Mouse (Mus musculus) G1E (cell line): ENCODE measurements around the gene Cldn4. TPM values are rescaled to one million over a fixed set of nuclear protein-coding genes. Genes with fewer than 3 reads are reported as not detected.
"Not testable (repeated sequence)": the region's sequence is repeated elsewhere in the genome, so short reads cannot be mapped to it uniquely, and the experiment has no call there.

Experiments
- ATAC-seq: 2 replicates; pipeline ENCODE4 v1.8.0; 2016; ENCODE audit warnings: mild to moderate bottlenecking; ENCODE audit not compliant: insufficient number of reproducible peaks, poor library complexity, low FRiP score, severe bottlenecking; ENCODE audit errors: extremely low read depth
- DNase-seq: peaks from one replicate; pipeline ENCODE4 v3.0.0; 2012; ENCODE audit warnings: low spot score
- H3K27me3 ChIP-seq: 2 replicates; pipeline ENCODE4 v1.6.1; 2012; ENCODE audit warnings: mild to moderate bottlenecking, low read length, inconsistent platforms; ENCODE audit not compliant: insufficient read depth
- H3K36me3 ChIP-seq: replicated peaks from 2 replicates; pipeline ENCODE3; 2012; ENCODE audit warnings: mild to moderate bottlenecking, inconsistent platforms
- H3K4me1 ChIP-seq: 2 replicates; pipeline ENCODE4 v1.6.1; 2012; ENCODE audit warnings: low read depth, low read length, inconsistent platforms, mixed read lengths; ENCODE audit not compliant: insufficient read depth
- H3K4me3 ChIP-seq: 2 replicates; pipeline ENCODE4 v1.5.1; 2012; ENCODE audit warnings: low read depth, mild to moderate bottlenecking, inconsistent platforms, low read length, moderate library complexity, mixed read lengths
- H3K9me3 ChIP-seq: replicated peaks from 2 replicates; pipeline ENCODE4 v1.6.1; 2012; ENCODE audit warnings: inconsistent platforms
- CTCF ChIP-seq: IDR thresholded peaks from 2 replicates; pipeline ENCODE4 v1.5.1; 2012; ENCODE audit warnings: low read depth, low read length, inconsistent platforms, mixed read lengths
- GATA1 ChIP-seq: IDR thresholded peaks from 2 replicates; pipeline ENCODE4 v1.6.1; 2012; ENCODE audit warnings: borderline replicate concordance, low read length, inconsistent platforms, mixed read lengths
- GATA2 ChIP-seq: IDR thresholded peaks from 2 replicates; pipeline ENCODE4 v1.6.1; 2012; ENCODE audit warnings: low read depth, low read length, inconsistent platforms, borderline replicate concordance
- POLR2AphosphoS5 ChIP-seq: IDR thresholded peaks from 2 replicates; pipeline ENCODE4 v1.6.1; 2012; ENCODE audit warnings: low read depth, low read length, inconsistent platforms; ENCODE audit not compliant: insufficient replicate concordance
- TAL1 ChIP-seq: conservative IDR thresholded peaks from 2 replicates; pipeline ENCODE4 v1.6.1; 2012; ENCODE audit warnings: low read depth, low read length, inconsistent platforms, mixed read lengths
- polyA plus RNA-seq: library from polyadenylated mRNA; stranded (reverse); fragments of >175 nt; gene quantifications from 2 replicates; pipeline ENCODE4 v1.2.3, GENCODE M21; 2012
- total RNA-seq, 2 experiments: library from RNA; stranded (forward) in 1 of 2; stranded (reverse) in 1 of 2; fragments of 200-1000 nt in 1 of 2; fragments of >200 nt in 1 of 2; fragmentation: Nextera tagmentation in 1 of 2; gene quantifications; 2 replicates each; pipeline ENCODE4 v1.2.3; 2014 to 2017

Gene Cldn4
- total and polyA plus RNA-seq, 3 experiments: 0.22 TPM; not detected in 2

DNA sequence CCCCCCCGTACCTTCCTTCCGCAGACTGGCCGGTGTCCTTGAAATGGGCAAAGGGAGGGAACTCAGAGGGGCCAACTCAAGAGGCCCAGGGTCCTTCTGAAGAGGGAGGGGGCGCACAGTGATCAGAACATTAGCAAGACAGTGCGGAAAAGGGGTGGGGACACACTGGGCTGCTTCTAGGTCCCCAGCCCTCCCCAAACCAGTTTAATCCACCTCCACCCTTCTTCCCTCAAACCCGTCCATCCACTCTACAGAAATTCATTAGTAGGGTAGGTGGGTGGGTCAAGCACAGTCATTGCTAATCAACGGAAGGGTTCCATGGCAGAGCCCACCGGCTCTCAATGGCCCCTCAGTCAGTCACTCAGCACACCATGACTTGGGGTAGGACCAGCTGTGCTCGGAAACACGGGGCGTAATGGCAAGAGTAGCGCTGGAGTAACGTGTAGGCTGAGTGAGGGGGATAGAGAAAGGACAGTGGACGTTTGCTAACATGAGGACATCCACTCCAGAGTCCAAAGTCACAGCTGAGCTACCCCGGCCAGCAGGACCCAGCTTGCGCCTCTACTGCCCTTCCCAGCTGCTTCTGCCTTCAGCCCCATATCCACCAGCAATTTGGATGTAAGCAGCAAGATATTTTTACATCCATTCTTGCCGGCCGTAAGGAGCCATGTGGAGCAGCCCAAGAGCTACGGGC is 1.3 kb downstream of the Cldn4 start:
- peaks cover 15% of the 10 kb centered on the region for H3K4me1 ChIP-seq
- DNase-seq (no peak), ATAC-seq (no peak)

DNA sequence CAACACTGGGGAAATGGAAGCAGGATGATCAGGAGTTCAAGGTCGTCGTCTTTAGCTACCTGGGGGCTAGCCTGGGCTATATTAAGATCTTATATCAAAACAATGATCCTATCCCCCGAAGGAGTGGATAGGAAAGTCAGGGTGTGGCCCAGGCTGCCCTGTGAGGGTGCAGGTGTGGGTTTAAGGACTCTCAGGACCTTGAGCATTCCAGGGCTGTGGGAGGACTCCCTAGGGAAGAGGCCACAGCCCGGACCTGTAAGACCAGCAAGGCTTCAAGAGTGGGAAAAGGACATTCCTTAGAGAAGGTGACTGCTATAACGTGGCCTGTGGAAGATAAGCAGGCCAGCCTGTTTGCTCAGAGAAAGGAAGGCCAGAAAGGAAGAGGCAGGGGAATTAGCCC is 2.6 kb downstream of the Cldn4 start:
- no peak for DNase-seq
- ATAC-seq: no peak
- Histone ChIP-seq H3K36me3 (no peaks in the 10 kb centered on the region), H3K27me3 (peaks cover 25% of the 10 kb centered on the region), H3K9me3 (no peaks in the 10 kb centered on the region), H3K4me3 (no peak overlapping the region), H3K4me1 (peaks cover 15% of the 10 kb centered on the region)
- TF ChIP-seq GATA2 (no peak), GATA1 (no peak), TAL1 (no peak), POLR2AphosphoS5 (no peak), CTCF (no peak)

More for the DNA sequence above, 1.3 kb downstream of the Cldn4 start:
- H3K4me3 ChIP-seq: no peak overlapping the region
- H3K36me3 ChIP-seq: no peaks in the 10 kb centered on the region
- TF ChIP-seq CTCF (0 out of 2 replicates have a peak, but pooled peaks have one; percentile 10), TAL1 (no peak), POLR2AphosphoS5 (no peak), GATA1 (no peak), GATA2 (no peak)
- H3K27me3 ChIP-seq: peaks cover 27% of the 10 kb centered on the region
- H3K9me3 ChIP-seq: no peaks in the 10 kb centered on the region

DNA sequence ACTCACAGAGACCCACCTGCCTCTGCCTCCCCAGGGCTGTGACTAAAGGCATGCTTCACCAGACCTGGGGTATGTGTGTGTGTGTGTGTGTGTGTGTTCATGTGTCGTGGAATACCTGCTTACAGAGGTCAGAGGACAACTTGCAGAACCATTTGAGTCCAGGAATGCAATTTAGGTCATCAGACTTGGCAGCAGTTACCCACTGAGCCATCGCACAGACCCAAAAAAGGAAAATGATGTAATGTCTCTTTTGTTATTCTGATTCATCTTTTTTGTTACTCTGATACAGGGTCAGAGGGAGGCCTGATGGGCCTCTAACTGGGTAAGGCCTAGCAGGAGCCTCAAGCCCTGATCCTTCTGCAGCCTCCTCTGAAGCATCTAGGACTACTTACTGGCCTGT is 4.0 kb downstream of the Cldn4 start:
- no peak overlapping the region for H3K4me3 ChIP-seq
- no peaks in the 10 kb centered on the region for H3K9me3 ChIP-seq
- ATAC-seq (no peak), DNase-seq (no peak)
- peaks cover 15% of the 10 kb centered on the region for H3K4me1 ChIP-seq
- no peak for TF ChIP-seq GATA2
- TF ChIP-seq POLR2AphosphoS5: no peak
- TF ChIP-seq CTCF: no peak
- no peak for TF ChIP-seq GATA1
- TF ChIP-seq TAL1: no peak
- H3K36me3 ChIP-seq: no peaks in the 10 kb centered on the region
- peaks cover 19% of the 10 kb centered on the region for H3K27me3 ChIP-seq

GRCm38 (mm10) chr5:134941472-134942209 is 5.1 kb downstream of the Cldn4 start:
- no peak for TF ChIP-seq TAL1
- TF ChIP-seq GATA2: no peak
- no peak for TF ChIP-seq POLR2AphosphoS5
- no peak for TF ChIP-seq CTCF
- no peak for TF ChIP-seq GATA1
- H3K36me3 ChIP-seq: no peaks in the 10 kb centered on the region
- DNase-seq (no peak), ATAC-seq (no peak)
- H3K9me3 ChIP-seq: no peaks in the 10 kb centered on the region
- peaks cover 15% of the 10 kb centered on the region for H3K27me3 ChIP-seq
- H3K4me3 ChIP-seq: no peak overlapping the region
- peaks cover 19% of the 10 kb centered on the region for H3K4me1 ChIP-seq

DNA sequence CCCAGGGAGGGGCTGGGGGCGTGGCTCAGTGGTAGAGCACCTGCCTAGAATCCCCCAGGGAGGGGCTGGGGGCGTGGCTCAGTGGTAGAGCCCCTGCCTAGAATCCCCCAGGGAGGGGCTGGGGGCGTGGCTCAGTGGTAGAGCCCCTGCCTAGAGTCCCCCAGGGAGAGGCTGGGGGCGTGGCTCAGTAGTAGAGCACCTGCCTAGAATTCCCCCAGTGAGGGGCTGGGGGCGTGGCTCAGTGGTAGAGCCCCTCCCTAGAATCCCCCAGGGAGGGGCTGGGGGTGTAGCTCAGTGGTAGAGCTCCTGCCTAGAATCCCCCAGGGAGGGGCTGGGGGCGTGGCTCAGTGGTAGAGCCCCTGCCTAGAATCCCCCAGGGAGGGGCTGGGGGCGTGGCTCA is 7.2 kb downstream of the Cldn4 start:
- H3K4me1 ChIP-seq: peaks cover 25% of the 10 kb centered on the region
- H3K9me3 ChIP-seq, H3K4me3 ChIP-seq, H3K27me3 ChIP-seq, ATAC-seq, DNase-seq: not testable (repeated sequence)
- H3K36me3 ChIP-seq: peaks cover 12% of the 10 kb centered on the region

GRCm38 (mm10) chr5:134939069-134939468 is 7.7 kb downstream of the Cldn4 start:
- no peak for DNase-seq

More at GRCm38 (mm10) chr5:134939069-134939468, 7.7 kb downstream of the Cldn4 start:
- Histone ChIP-seq H3K9me3 (no peaks in the 10 kb centered on the region), H3K4me3 (no peak overlapping the region), H3K36me3 (peaks cover 15% of the 10 kb centered on the region), H3K27me3 (peaks cover 2% of the 10 kb centered on the region; the same call in 1 of the 2 replicates), H3K4me1 (peaks cover 29% of the 10 kb centered on the region)
- TF ChIP-seq GATA2 (no peak), CTCF (no peak), TAL1 (no peak), POLR2AphosphoS5 (no peak), GATA1 (no peak)
- ATAC-seq: no peak
